Mouse (Mus musculus): ENCODE measurements around the gene Thbs4. TPM values are rescaled to one million over a fixed set of nuclear protein-coding genes. Genes with fewer than 3 reads are reported as not detected.
A peak's percentile ranks its signal among the peaks of the same experiment; 100 is the strongest.
"Not testable (repeated sequence)": the region's sequence is repeated elsewhere in the genome, so short reads cannot be mapped to it uniquely, and the experiment has no call there.

Thbs4 gene
- 1.2 TPM in 2 replicates for polyA plus RNA-seq (2016; fragmentation: Nextera tagmentation; extraction: Ambion mirVana)

DNA sequence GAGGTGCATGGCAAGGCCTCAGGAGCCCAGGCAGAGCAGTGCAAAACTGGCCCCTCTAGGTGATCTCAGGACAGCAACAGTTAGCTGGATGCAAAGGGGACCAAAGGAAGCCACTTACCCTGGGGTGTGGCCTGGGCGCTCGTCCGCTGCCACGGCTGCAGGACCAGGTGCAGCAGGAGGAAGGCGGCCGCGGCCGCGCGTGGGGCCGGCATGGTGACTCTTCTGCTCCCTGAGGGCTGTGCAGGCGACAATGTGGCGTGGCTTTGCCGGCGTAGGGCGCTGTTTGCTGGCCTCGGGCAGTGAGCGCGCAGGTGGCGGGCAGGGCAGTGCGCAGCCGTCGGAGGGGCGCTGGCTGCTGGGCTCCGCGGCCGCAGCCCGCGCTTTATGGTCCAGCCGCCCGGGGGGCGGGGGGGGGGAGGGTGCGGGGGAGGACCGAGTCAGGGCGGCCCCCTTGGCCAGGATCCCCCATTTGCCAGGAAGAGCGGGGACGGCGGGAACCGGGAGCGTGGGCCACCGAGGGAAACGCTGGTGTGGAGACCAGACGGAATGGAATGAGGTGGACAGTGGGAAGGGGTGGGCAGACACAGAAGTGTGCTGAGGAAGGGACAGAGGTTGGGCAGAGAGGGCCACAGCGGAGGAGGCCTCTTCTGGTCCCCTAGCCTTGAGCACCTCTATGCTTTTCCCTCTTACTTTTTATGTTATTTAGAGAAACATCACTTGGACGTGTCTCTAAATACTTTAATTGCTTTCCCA lies at the start of gene Thbs4:
TSS of gene Thbs4 (minus strand) at position 357 of the 753 bp plus-strand sequence.
- H3K4me3 ChIP-seq, result peak within 1 kb of the TSS; percentile 48
- DNase-seq (ENCODE audit: low spot score), result peak; percentile 59
- H3K27ac ChIP-seq, result peak within 1 kb of the TSS; percentile 59
- WGBS, result 9% methylated on average over 37 of the region's 45 CpGs
- no peaks in the 10 kb centered on the region for H3K36me3 ChIP-seq
- H3K9me3 ChIP-seq (replicated peaks), result no peaks in the 10 kb centered on the region
- peaks cover 40% of the 10 kb centered on the region for H3K27me3 ChIP-seq (ENCODE audit: low read depth, poor library complexity, severe bottlenecking)
- peaks cover 10% of the 10 kb centered on the region for H3K4me1 ChIP-seq

DNA sequence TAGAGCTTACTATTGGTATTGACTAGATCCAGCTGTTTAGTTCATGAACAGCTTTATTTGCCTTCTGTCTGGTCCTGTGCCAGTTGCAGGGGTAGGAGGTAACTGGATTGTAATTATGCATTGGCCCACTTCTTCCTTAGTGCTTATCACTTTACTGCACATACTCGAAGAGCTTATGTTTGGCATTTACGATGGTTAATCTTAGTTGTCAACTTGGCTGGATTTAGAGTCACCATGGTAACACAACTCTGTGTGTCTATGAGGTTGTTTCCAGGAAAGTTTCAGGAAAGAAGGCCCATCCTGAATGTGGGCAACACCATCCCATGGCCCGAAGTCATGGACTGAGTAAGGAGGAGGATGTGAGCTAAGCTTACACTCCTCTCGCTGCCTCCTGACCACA lies 38.5 kb upstream of the Thbs4 start:
- DNase-seq (ENCODE audit: low spot score), result no peak
- Histone ChIP-seq H3K4me3 (no peak overlapping the region), H3K36me3 (no peaks in the 10 kb centered on the region), H3K4me1 (no peaks in the 10 kb centered on the region), H3K27me3 (ENCODE audit: low read depth, poor library complexity, severe bottlenecking) (no peaks in the 10 kb centered on the region), H3K27ac (no peak overlapping the region), H3K9me3 (replicated peaks) (no peaks in the 10 kb centered on the region)
- WGBS, result 93% methylated on average over 4 of the region's 4 CpGs

GRCm38 (mm10) chr13:92828820-92829219 lies 34.2 kb upstream of the Thbs4 start:
- Histone ChIP-seq H3K27ac (no peak overlapping the region), H3K36me3 (no peaks in the 10 kb centered on the region)

GRCm38 (mm10) chr13:92817357-92817756 lies 22.7 kb upstream of the Thbs4 start:
- WGBS, result 86% methylated on average over 3 of the region's 3 CpGs
- Histone ChIP-seq H3K4me1 (no peaks in the 10 kb centered on the region), H3K9me3 (replicated peaks) (no peaks in the 10 kb centered on the region), H3K4me3 (no peak overlapping the region), H3K27me3 (ENCODE audit: low read depth, poor library complexity, severe bottlenecking) (no peaks in the 10 kb centered on the region), H3K27ac (no peak overlapping the region), H3K36me3 (no peaks in the 10 kb centered on the region)
- DNase-seq (ENCODE audit: low spot score), result no peak

More at GRCm38 (mm10) chr13:92828820-92829219, 34.2 kb upstream of the Thbs4 start:
- Histone ChIP-seq H3K27me3 (ENCODE audit: low read depth, poor library complexity, severe bottlenecking) (no peaks in the 10 kb centered on the region), H3K9me3 (replicated peaks) (no peaks in the 10 kb centered on the region), H3K4me3 (no peak overlapping the region), H3K4me1 (no peaks in the 10 kb centered on the region)
- no peak for DNase-seq (ENCODE audit: low spot score)
- WGBS, result 69% methylated on average over 10 of the region's 10 CpGs

GRCm38 (mm10) chr13:92816329-92816728 lies 21.7 kb upstream of the Thbs4 start:
- no peak for DNase-seq (ENCODE audit: low spot score)
- no peak overlapping the region for H3K4me3 ChIP-seq
- no peaks in the 10 kb centered on the region for H3K4me1 ChIP-seq
- H3K27ac ChIP-seq, result no peak overlapping the region
- H3K36me3 ChIP-seq, result no peaks in the 10 kb centered on the region
- H3K9me3 ChIP-seq (replicated peaks), result no peaks in the 10 kb centered on the region
- H3K27me3 ChIP-seq (ENCODE audit: low read depth, poor library complexity, severe bottlenecking), result no peaks in the 10 kb centered on the region
- 83% methylated on average over 5 of the region's 5 CpGs for WGBS

GRCm38 (mm10) chr13:92810592-92810991 lies 16.0 kb upstream of the Thbs4 start:
- not testable (repeated sequence) for H3K4me3 ChIP-seq; H3K27ac ChIP-seq; H3K4me1 ChIP-seq; H3K9me3 ChIP-seq (replicated peaks); H3K27me3 ChIP-seq (ENCODE audit: low read depth, poor library complexity, severe bottlenecking); H3K36me3 ChIP-seq; DNase-seq (ENCODE audit: low spot score)
- WGBS, result 97% methylated on average over 1 of the region's 1 CpGs

- no peaks in the 10 kb centered on the region for H3K27me3 ChIP-seq (ENCODE audit: low read depth, poor library complexity, severe bottlenecking)
- H3K36me3 ChIP-seq, result no peaks in the 10 kb centered on the region
- no peaks in the 10 kb centered on the region for H3K9me3 ChIP-seq (replicated peaks)
- DNase-seq (ENCODE audit: low spot score), result no peak
- WGBS, result 90% methylated on average over 3 of the region's 3 CpGs
- H3K4me3 ChIP-seq, result no peak overlapping the region
- H3K4me1 ChIP-seq, result no peaks in the 10 kb centered on the region; the same call in 1 of the 2 replicates
- no peak overlapping the region for H3K27ac ChIP-seq
Observed at GRCm38 (mm10) chr13:92807849-92808248, 13.2 kb upstream of the Thbs4 start.

GRCm38 (mm10) chr13:92806785-92807184 lies 12.2 kb upstream of the Thbs4 start:
- no peak for DNase-seq (ENCODE audit: low spot score)

DNA sequence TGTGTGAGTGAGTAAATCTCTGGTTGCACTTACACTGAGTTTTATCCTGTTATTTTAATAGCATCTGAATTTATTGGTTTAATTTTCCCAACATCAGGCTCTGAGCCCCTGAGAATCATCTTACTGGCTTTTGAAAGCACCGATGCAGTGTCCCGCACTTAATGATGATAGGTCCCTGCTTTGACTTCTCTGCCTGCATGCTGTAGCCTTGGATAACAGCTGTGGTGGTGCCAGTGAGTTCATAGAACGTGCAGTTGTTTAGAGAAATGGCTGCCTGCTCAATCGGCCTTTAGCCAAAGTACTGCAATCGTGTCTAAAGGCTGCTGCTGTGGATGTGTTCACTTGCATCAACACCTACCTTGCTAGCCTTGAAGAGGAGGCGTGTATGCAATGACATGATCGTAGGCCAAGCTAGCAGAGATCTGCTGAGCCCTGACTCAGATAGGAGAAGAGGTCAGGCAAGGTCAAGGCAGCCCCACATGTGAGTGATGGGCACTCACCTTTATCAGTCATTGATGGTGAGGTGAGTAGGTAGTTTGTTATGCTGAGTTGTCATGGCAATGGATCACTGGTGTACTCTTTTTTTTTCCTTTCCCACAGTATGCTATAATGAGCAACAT lies 4.8 kb upstream of the Thbs4 start:
- H3K27me3 ChIP-seq (ENCODE audit: low read depth, poor library complexity, severe bottlenecking), result peaks cover 23% of the 10 kb centered on the region
- no peaks in the 10 kb centered on the region for H3K9me3 ChIP-seq (replicated peaks)
- no peak for DNase-seq (ENCODE audit: low spot score)
- 85% methylated on average over 7 of the region's 7 CpGs for WGBS
- no peak overlapping the region for H3K4me3 ChIP-seq
- no peaks in the 10 kb centered on the region for H3K36me3 ChIP-seq
- H3K27ac ChIP-seq, result no peak overlapping the region
- H3K4me1 ChIP-seq, result peaks cover 5% of the 10 kb centered on the region

More at GRCm38 (mm10) chr13:92806785-92807184, 12.2 kb upstream of the Thbs4 start:
- H3K4me3 ChIP-seq, result no peak overlapping the region
- H3K36me3 ChIP-seq, result no peaks in the 10 kb centered on the region
- no peaks in the 10 kb centered on the region for H3K9me3 ChIP-seq (replicated peaks)
- no peaks in the 10 kb centered on the region for H3K27me3 ChIP-seq (ENCODE audit: low read depth, poor library complexity, severe bottlenecking)
- no peaks in the 10 kb centered on the region; the same call in 1 of the 2 replicates for H3K4me1 ChIP-seq
- H3K27ac ChIP-seq, result no peak overlapping the region

GRCm38 (mm10) chr13:92798830-92799229 lies 4.2 kb upstream of the Thbs4 start:
- Histone ChIP-seq H3K27ac (no peak overlapping the region), H3K36me3 (no peaks in the 10 kb centered on the region), H3K4me3 (no peak overlapping the region), H3K4me1 (peaks cover 10% of the 10 kb centered on the region), H3K27me3 (ENCODE audit: low read depth, poor library complexity, severe bottlenecking) (peaks cover 28% of the 10 kb centered on the region), H3K9me3 (replicated peaks) (no peaks in the 10 kb centered on the region)
- WGBS, result 85% methylated on average over 2 of the region's 2 CpGs
- no peak for DNase-seq (ENCODE audit: low spot score)

DNA sequence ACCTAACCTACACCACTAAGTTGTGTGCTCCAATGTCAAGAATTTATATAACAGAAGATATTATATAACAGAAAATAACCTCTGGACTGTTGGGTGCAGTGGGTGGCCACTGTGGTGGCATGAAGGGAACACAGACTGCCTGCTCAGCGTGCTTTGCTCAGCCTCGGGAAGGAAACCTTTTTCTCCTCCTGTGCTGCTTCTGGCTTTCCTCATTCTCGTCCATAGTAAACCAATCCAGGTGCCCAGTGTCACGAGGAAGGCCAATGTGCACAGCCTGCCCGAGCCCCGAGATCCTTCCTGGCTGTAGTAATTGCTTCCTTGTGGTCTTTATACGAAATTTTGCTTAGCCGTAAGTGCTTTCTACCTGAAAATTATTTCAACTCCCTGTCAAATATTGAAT lies 982 bp downstream of the Thbs4 start:
- peaks cover 40% of the 10 kb centered on the region for H3K27me3 ChIP-seq (ENCODE audit: low read depth, poor library complexity, severe bottlenecking)
- no peak overlapping the region for H3K27ac ChIP-seq
- H3K4me3 ChIP-seq, result no peak overlapping the region
- peaks cover 12% of the 10 kb centered on the region for H3K4me1 ChIP-seq
- no peaks in the 10 kb centered on the region for H3K36me3 ChIP-seq
- DNase-seq (ENCODE audit: low spot score), result no peak
- 53% methylated on average over 8 of the region's 8 CpGs for WGBS
- no peaks in the 10 kb centered on the region for H3K9me3 ChIP-seq (replicated peaks)

DNA sequence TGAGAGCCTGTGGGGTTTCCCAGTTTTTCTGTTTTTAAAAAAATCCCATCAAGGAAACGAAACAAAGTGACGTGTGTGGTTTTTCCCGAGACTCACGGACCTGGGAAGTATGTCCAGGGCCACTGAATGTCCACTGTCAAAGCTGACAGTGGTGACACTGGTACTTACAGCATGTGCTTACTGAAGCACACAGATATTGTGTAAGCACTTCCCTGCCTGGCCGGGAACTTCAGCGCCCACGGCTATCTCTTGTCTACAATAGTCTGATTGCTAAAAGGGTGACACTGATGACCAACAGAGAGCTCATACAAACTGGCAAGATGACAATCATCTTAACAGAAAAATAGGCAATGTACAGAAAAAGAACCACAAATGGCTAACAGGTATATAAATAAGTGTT lies 3.1 kb downstream of the Thbs4 start:
- Histone ChIP-seq H3K4me3 (no peak overlapping the region), H3K27me3 (ENCODE audit: low read depth, poor library complexity, severe bottlenecking) (peaks cover 39% of the 10 kb centered on the region), H3K9me3 (replicated peaks) (no peaks in the 10 kb centered on the region), H3K27ac (no peak overlapping the region), H3K36me3 (no peaks in the 10 kb centered on the region), H3K4me1 (peaks cover 12% of the 10 kb centered on the region)
- WGBS, result 94% methylated on average over 7 of the region's 7 CpGs
- DNase-seq (ENCODE audit: low spot score), result no peak

GRCm38 (mm10) chr13:92784311-92784710 lies 10.3 kb downstream of the Thbs4 start:
- Histone ChIP-seq H3K9me3 (replicated peaks) (no peaks in the 10 kb centered on the region), H3K27me3 (ENCODE audit: low read depth, poor library complexity, severe bottlenecking) (0 out of 2 replicates have a peak, but pooled peaks cover 3% of the 10 kb centered on the region), H3K36me3 (no peaks in the 10 kb centered on the region), H3K4me1 (peaks cover 31% of the 10 kb centered on the region), H3K4me3 (no peak overlapping the region), H3K27ac (no peak overlapping the region)
- 90% methylated on average over 3 of the region's 3 CpGs for WGBS
- no peak for DNase-seq (ENCODE audit: low spot score)

Data from limb, embryonic 10.5 days (tissue).